Mouse (Mus musculus) lung, embryonic 15.5 days (tissue): Measurements from ENCODE around the gene Rpsa. TPM values are rescaled to one million over a fixed set of nuclear protein-coding genes. Genes with fewer than 3 reads are reported as not detected.
A peak's percentile ranks its signal among the peaks of the same experiment; 100 is the strongest.

ENCODE experiments used
- ATAC-seq: fragments of 200-750 bp; cut with Nextera tagmentation; 2 replicates; pipeline ENCODE4 v1.8.0; 2017; ENCODE audit warnings: moderate number of reproducible peaks, borderline replicate concordance; ENCODE audit not compliant: low FRiP score, low TSS enrichment; ENCODE audit errors: extremely low read depth
- H3K27ac ChIP-seq: fragments of 300-500 bp; sonication (generic); 2 replicates; pipeline ENCODE4 v1.5.1; 2015; ENCODE audit warnings: moderate library complexity, mild to moderate bottlenecking, inconsistent platforms
- H3K27me3 ChIP-seq: fragments of 300-500 bp; sonication (generic); 2 replicates; pipeline ENCODE4 v1.6.1; 2015; ENCODE audit warnings: inconsistent platforms
- H3K36me3 ChIP-seq: fragments of 300-500 bp; sonication (generic); 2 replicates; pipeline ENCODE4 v1.6.1; 2015; ENCODE audit warnings: inconsistent platforms
- H3K4me1 ChIP-seq: fragments of 300-500 bp; sonication (generic); 2 replicates; pipeline ENCODE4 v1.6.1; 2015; ENCODE audit warnings: inconsistent platforms
- H3K4me2 ChIP-seq: fragments of 300-500 bp; sonication (generic); 2 replicates; pipeline ENCODE4 v1.6.1; 2015; ENCODE audit warnings: inconsistent platforms, mild to moderate bottlenecking, moderate library complexity
- H3K4me3 ChIP-seq: fragments of 300-500 bp; sonication (generic); 2 replicates; pipeline ENCODE4 v1.5.1; 2015; ENCODE audit warnings: mild to moderate bottlenecking, inconsistent platforms
- H3K9ac ChIP-seq: fragments of 300-500 bp; sonication (generic); 2 replicates; pipeline ENCODE4 v1.6.1; 2015; ENCODE audit warnings: inconsistent platforms
- H3K9me3 ChIP-seq: fragments of 300-500 bp; sonication (generic); 2 replicates; pipeline ENCODE4 v1.6.1; 2016; ENCODE audit warnings: inconsistent platforms
- WGBS: fragments of 180-500 bp; shearing (Covaris S2); methylation state at CpG from one replicate; pipeline ENCODE4 v1.1.7; 2015; 5-methylcytosine and 5-hydroxymethylcytosine counted together
- polyA plus RNA-seq: library from polyadenylated mRNA; unstranded; fragments of >200 nt; fragmentation: Nextera tagmentation; extraction: Ambion mirVana; gene quantifications from 2 replicates; pipeline ENCODE4 v1.2.1, GENCODE M21; 2015

Gene Rpsa
- polyA plus RNA-seq = 1,474 and 1,505 TPM in 2 replicates

- Histone ChIP-seq H3K36me3 (peaks cover 52% of the 10 kb centered on the region), H3K9me3 (no peaks in the 10 kb centered on the region), H3K27me3 (no peaks in the 10 kb centered on the region), H3K4me3 (peak within 1 kb of the TSS; percentile 92), H3K27ac (peak within 1 kb of the TSS; percentile 92), H3K4me1 (peaks cover 18% of the 10 kb centered on the region), H3K9ac (peak within 1 kb of the TSS; percentile 100), H3K4me2 (peak within 1 kb of the TSS; percentile 83)
- peak; percentile 97 for ATAC-seq
- under 1% methylated on average over 69 of the region's 72 CpGs for WGBS
Observed at GRCm38 (mm10) chr9:120127538-120128251, at the start of gene Rpsa. TSS of gene Rpsa (plus strand) at chr9:120127689.

DNA sequence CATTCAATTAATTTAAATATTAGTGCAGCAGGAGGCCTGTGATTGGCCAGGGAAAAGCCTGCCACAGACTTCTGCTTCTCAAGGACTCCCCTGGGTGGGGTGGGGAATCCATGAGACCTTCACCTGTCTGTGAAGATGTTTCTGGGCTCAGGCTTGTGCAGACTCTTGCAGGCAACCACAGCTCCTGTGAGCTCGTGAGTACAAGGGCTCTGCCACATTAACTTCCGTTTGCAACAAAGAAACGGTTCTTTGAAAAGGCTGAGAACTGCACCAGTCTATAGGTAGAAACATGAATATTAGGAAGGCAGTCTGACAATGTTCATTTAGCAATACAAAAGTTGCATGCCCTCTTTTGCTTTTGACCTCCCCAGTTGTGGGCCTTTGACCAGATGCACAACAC lies 49.2 kb upstream of the Rpsa start:
- Histone ChIP-seq H3K27me3 (no peaks in the 10 kb centered on the region), H3K9ac (no peak overlapping the region), H3K27ac (no peak overlapping the region), H3K4me2 (no peak overlapping the region), H3K4me1 (no peaks in the 10 kb centered on the region), H3K4me3 (no peak overlapping the region), H3K9me3 (no peaks in the 10 kb centered on the region), H3K36me3 (no peaks in the 10 kb centered on the region)
- 69% methylated on average over 3 of the region's 3 CpGs for WGBS
- no peak for ATAC-seq

DNA sequence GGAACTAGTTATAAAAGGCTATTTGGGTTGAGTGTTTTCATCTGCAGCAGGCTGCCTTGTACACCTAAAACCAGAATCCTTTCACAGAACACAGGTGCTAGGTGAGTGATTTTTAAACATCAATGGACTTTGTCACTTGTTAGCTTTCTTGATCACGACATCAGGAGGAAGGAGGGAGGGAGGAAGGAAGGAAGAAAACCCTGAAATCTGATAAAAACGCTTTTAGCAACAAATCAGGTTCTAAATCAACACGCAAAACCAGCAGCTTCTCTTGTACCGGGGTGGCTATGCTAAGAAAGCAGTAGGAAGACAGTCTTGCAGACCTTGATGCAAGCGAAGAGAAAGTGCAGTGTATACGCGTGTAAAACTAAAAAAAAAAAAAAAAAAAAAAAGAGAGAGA lies 47.6 kb upstream of the Rpsa start:
- no peak for ATAC-seq
- WGBS = 58% methylated on average over 7 of the region's 7 CpGs

GRCm38 (mm10) chr9:120080546-120081108 lies 46.9 kb upstream of the Rpsa start:
- H3K4me2 ChIP-seq = no peak overlapping the region
- no peak overlapping the region for H3K9ac ChIP-seq
- H3K4me1 ChIP-seq = no peaks in the 10 kb centered on the region
- 68% methylated on average over 8 of the region's 8 CpGs for WGBS
- H3K4me3 ChIP-seq = no peak overlapping the region
- no peaks in the 10 kb centered on the region for H3K9me3 ChIP-seq
- H3K27ac ChIP-seq = no peak overlapping the region
- ATAC-seq = no peak
- H3K27me3 ChIP-seq = no peaks in the 10 kb centered on the region
- H3K36me3 ChIP-seq = no peaks in the 10 kb centered on the region

More for the DNA sequence above, 47.6 kb upstream of the Rpsa start:
- H3K4me2 ChIP-seq = no peak overlapping the region
- H3K4me3 ChIP-seq = no peak overlapping the region
- H3K27me3 ChIP-seq = no peaks in the 10 kb centered on the region
- H3K4me1 ChIP-seq = no peaks in the 10 kb centered on the region
- no peaks in the 10 kb centered on the region for H3K36me3 ChIP-seq
- H3K27ac ChIP-seq = no peak overlapping the region
- no peak overlapping the region for H3K9ac ChIP-seq
- no peaks in the 10 kb centered on the region for H3K9me3 ChIP-seq

GRCm38 (mm10) chr9:120081247-120081646 lies 46.2 kb upstream of the Rpsa start:
- no peak overlapping the region for H3K27ac ChIP-seq

DNA sequence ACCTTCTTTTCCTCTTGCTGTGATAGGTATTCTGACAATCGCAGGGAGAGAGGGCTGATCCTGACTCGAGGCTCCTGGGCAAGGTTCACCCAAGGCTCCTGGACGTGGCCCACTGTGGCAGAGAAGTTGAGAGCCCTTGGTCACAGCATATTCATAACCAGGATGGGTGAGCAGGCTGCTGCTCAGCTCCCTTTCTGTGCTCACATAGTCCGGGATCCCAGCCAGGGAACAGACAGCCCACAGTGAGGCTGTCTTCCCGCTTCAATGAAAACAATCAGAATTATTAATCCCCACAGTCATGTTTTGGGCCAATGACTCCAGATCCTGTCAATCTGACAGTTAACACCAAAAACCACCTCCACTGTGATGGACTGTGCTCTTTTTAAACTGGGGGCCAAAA lies 45.5 kb upstream of the Rpsa start:
- H3K36me3 ChIP-seq = no peaks in the 10 kb centered on the region
- no peak overlapping the region for H3K4me3 ChIP-seq
- H3K9me3 ChIP-seq = no peaks in the 10 kb centered on the region
- H3K9ac ChIP-seq = no peak overlapping the region
- 72% methylated on average over 5 of the region's 5 CpGs for WGBS
- H3K27me3 ChIP-seq = no peaks in the 10 kb centered on the region
- H3K27ac ChIP-seq = no peak overlapping the region
- ATAC-seq = no peak
- no peaks in the 10 kb centered on the region for H3K4me1 ChIP-seq
- H3K4me2 ChIP-seq = no peak overlapping the region

More at GRCm38 (mm10) chr9:120081247-120081646, 46.2 kb upstream of the Rpsa start:
- Histone ChIP-seq H3K27me3 (no peaks in the 10 kb centered on the region), H3K4me1 (no peaks in the 10 kb centered on the region), H3K9ac (no peak overlapping the region), H3K9me3 (no peaks in the 10 kb centered on the region), H3K4me3 (no peak overlapping the region), H3K36me3 (no peaks in the 10 kb centered on the region), H3K4me2 (no peak overlapping the region)
- ATAC-seq = no peak
- WGBS = 71% methylated on average over 6 of the region's 6 CpGs

GRCm38 (mm10) chr9:120082691-120083090 lies 44.8 kb upstream of the Rpsa start:
- Histone ChIP-seq H3K9ac (no peak overlapping the region), H3K27me3 (no peaks in the 10 kb centered on the region), H3K9me3 (no peaks in the 10 kb centered on the region), H3K27ac (no peak overlapping the region), H3K4me2 (no peak overlapping the region), H3K36me3 (no peaks in the 10 kb centered on the region), H3K4me1 (no peaks in the 10 kb centered on the region), H3K4me3 (no peak overlapping the region)
- WGBS = 83% methylated on average over 4 of the region's 4 CpGs
- no peak for ATAC-seq

DNA sequence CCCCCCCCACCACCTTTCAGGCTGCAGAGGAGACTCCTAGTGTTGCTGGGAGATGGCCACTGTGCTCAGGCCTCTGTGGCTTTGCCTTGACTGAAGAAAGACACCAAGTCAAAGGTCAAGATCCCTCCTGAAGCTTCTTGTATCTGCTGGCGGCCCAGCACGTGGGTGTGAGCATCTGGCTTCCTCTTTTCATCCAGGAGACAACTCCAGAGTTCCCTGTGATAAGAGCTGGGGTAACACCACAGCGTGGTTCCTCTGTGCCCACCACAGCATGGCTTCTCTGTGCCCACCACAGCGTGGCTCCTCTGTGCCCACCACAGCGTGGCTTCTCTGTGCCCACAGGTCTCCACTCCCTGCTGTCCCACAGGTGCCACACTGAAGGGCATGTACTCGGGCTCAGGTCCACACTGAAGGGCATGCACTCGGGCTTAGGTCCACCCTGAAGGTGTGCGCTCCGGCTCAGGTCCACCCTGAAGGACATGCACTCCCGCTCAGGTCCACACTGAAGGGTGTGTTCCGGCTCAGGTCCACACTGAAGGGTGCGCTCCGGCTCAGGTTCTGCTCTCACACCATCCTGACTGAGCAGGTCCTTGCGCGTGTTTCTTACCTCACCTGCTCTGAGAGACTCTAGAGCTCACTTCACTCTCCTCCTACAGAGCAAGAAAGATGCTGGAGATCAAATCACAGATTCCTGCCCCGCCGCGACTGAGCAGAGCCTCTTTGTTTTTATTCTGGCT lies 44.2 kb upstream of the Rpsa start:
- Histone ChIP-seq H3K27ac (no peak overlapping the region), H3K4me1 (no peaks in the 10 kb centered on the region), H3K4me2 (no peak overlapping the region), H3K9ac (no peak overlapping the region), H3K9me3 (no peaks in the 10 kb centered on the region), H3K36me3 (no peaks in the 10 kb centered on the region), H3K4me3 (no peak overlapping the region), H3K27me3 (no peaks in the 10 kb centered on the region)
- 73% methylated on average over 18 of the region's 18 CpGs for WGBS
- ATAC-seq = no peak

- Histone ChIP-seq H3K9me3 (no peaks in the 10 kb centered on the region), H3K27ac (no peak overlapping the region), H3K9ac (no peak overlapping the region), H3K27me3 (no peaks in the 10 kb centered on the region), H3K4me2 (no peak overlapping the region), H3K4me3 (no peak overlapping the region), H3K4me1 (no peaks in the 10 kb centered on the region), H3K36me3 (no peaks in the 10 kb centered on the region)
- WGBS = 79% methylated on average over 9 of the region's 9 CpGs
- no peak for ATAC-seq
Observed at GRCm38 (mm10) chr9:120084406-120084805, 43.1 kb upstream of the Rpsa start.

DNA sequence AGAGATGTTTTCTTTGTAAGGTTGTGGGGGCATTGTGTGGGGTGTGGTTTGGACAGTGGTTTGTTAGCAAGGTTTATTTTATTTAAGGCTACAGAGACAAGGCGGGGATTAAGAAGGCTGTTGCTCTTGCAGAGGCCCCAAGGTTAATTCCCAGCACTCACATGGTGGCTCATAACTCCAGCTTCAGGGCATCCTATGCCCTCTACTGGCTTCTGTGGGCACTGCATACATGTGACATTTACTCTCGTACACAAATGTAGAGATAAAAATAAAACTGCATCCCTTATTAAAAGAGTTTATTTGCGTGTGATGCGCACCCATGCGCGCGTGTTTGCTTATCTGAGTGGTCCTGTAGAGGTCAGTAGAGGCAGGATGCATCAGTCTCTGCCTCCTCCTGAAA lies 38.4 kb upstream of the Rpsa start:
- no peak for ATAC-seq
- Histone ChIP-seq H3K9ac (no peak overlapping the region), H3K9me3 (no peaks in the 10 kb centered on the region), H3K27ac (no peak overlapping the region), H3K4me1 (no peaks in the 10 kb centered on the region), H3K36me3 (no peaks in the 10 kb centered on the region), H3K4me3 (no peak overlapping the region), H3K27me3 (no peaks in the 10 kb centered on the region), H3K4me2 (no peak overlapping the region)
- 84% methylated on average over 7 of the region's 7 CpGs for WGBS

- Histone ChIP-seq H3K27ac (no peak overlapping the region), H3K36me3 (no peaks in the 10 kb centered on the region), H3K9ac (no peak overlapping the region), H3K27me3 (no peaks in the 10 kb centered on the region), H3K4me1 (no peaks in the 10 kb centered on the region), H3K4me2 (no peak overlapping the region), H3K4me3 (no peak overlapping the region), H3K9me3 (no peaks in the 10 kb centered on the region)
- 67% methylated on average over 10 of the region's 10 CpGs for WGBS
- ATAC-seq = no peak
Observed at GRCm38 (mm10) chr9:120091086-120091485, 36.4 kb upstream of the Rpsa start.

DNA sequence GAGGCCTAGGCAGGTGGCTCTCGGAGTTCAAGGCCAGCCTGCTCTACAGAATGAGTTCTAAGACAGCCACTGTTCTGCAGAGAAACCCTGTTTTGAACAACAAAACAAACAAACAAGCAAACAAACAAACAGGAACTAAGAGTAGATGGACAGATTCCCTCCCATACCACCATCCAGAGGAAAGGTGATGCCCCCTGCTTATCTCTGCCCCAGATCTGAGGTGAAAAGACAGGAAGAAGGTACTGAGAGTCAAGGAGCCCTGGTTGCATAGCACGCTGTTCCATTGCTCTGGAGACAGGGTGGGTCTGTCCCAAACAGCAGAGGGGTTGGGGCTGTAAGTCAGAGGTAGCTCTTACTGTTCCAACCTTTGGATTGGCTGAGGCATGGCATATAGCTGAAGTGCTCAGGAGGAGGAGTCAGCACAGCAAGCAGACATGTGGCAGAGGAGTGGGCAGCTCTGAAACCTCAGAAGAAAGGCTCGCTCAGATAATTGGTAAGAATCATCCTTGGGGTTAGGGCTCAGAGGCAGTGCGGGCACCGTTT lies 35.7 kb upstream of the Rpsa start, which contains the start of gene Ccr8:
Gene Ccr8 (plus strand): TSS at position 419 of the 543 bp plus-strand sequence.
- WGBS = 70% methylated on average over 5 of the region's 5 CpGs
- ATAC-seq = no peak
- no peaks in the 10 kb centered on the region for H3K36me3 ChIP-seq

More for the DNA sequence above, 35.7 kb upstream of the Rpsa start, which contains the start of gene Ccr8:
- Histone ChIP-seq H3K27ac (no peak within 1 kb of the TSS), H3K4me3 (no peak within 1 kb of the TSS), H3K9me3 (no peaks in the 10 kb centered on the region), H3K27me3 (no peaks in the 10 kb centered on the region), H3K4me2 (no peak within 1 kb of the TSS), H3K9ac (no peak within 1 kb of the TSS), H3K4me1 (no peaks in the 10 kb centered on the region)
